Mouse (Mus musculus) lung, postnatal 10 days (tissue): ENCODE measurements around the gene Rnf141.

Source experiments
- DNase-seq: peaks from one replicate; pipeline ENCODE4 v3.0.0; 2021

Gene Rnf141

DNA sequence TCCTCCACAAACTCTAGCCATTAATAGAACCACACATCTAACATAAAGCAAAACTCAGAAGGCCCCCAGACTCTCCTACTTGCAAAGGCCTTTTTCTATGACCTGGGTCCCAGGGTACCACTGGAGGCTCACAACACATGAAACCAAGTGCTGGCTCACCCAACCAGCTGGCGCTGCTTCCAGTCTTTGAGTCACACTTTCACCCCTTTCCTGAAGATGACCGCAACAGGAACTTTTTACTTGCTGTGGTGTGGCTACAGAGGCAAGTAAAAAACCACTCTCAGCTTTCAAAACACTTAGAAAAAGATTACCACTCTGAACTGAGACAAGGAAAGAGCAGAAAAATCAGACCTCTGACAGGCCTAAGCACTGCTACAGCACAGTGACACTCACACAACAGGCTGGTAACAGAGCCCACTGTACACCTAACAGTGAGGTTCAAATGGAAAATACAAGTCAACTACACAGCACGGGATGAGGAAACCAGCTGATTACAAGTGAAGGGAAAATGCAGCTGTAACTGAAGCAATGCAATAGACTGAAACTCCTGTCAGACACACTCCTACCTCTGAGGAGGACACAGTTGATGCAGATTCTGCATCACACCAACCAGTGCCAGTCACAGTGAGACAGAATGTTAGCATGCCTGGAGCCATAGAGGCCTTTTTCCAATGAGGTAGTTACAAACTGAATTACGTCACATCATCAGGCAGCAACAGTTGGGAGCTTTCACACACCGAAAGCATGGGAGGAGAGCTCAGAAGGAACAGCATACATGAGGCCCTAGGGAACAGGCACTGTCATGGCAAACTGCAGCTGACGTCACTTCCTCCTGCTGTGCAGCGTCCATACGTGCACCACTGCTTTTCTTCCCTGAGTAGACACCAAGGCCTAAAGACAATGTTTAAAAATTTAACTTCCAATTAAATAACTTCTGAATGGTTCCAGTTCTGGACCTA is 20.0 kb downstream of the Rnf141 start:
- DNase-seq: no peak

- no peak for DNase-seq
Measured at GRCm38 (mm10) chr7:110823593-110823992, 20.7 kb downstream of the Rnf141 start.

GRCm38 (mm10) chr7:110823076-110823475 is 21.2 kb downstream of the Rnf141 start:
- no peak for DNase-seq

DNA sequence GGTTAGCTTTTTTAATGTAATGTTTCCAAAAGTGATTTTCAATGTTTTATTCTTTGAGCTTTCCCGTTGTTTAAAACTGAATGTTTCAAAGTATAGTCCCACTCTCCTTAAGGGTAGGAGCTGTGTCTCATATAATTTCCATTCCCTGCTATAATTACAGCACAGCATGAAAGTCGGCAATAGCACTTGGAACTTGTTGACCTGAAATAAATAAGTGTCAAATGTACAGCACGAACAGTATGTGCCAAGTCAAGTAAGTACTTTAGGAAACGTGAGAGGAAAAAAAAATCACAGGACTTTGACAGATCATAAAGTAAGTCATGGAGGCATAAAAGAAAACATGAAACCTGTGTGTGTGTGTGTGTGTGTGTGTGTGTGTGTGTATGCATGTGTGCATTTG is 22.2 kb downstream of the Rnf141 start:
- no peak for DNase-seq

- peak; percentile 46 for DNase-seq
Measured at GRCm38 (mm10) chr7:110821653-110822052, 22.6 kb downstream of the Rnf141 start.

- no peak for DNase-seq
Measured at GRCm38 (mm10) chr7:110821068-110821467, 23.2 kb downstream of the Rnf141 start.

DNA sequence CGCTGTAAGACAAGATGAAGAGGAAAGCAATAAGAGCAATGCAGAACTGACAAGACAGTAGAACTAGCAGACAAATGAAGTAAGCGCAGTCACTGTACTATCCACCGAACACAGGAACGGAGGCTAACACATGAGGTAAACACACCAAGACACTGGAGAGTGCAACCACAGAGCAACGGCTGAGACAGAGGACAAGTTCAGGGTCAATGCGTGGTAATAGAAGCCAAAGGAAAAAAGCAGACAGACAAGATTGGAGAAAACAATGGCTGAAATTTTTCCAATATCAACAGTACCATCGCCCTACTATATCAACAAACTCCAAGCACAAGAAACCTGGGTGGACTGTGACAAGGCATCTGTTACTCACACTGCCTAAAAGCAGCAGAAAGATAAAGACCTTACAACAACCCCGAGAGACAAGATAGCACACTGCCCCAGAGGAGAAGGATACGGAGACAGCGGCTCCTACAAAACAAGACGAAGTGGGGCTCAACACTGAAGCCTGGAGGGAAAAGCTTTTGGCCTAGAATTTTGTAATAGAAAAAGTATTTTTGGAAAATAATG is 25.4 kb downstream of the Rnf141 start:
- no peak for DNase-seq

DNA sequence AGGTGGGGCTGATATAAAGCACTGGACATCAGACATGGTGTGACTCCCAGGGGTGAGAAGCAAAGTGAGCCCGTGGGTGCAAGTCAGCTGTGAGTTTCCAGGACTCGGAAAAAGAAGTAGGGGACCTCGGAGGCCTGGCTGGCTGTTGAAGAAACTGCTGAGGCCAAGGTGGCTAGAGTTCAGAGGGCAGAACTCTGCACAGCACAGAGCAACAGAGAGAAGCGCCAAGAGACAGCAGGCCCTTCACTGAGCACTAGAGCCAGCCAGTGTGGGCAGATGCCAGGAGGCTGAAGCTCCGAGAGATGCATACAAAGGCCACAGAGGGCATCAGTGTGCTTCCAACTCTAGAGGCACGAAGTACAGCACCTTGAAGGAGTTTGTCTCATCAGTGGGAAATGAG is 26.1 kb downstream of the Rnf141 start:
- DNase-seq: peak; percentile 54

- peak; percentile 64 for DNase-seq
Measured at GRCm38 (mm10) chr7:110816037-110816436, 28.2 kb downstream of the Rnf141 start.

GRCm38 (mm10) chr7:110813983-110814382 is 30.3 kb downstream of the Rnf141 start:
- DNase-seq: no peak

- DNase-seq: no peak
Measured at GRCm38 (mm10) chr7:110811529-110811928, 32.7 kb downstream of the Rnf141 start.

GRCm38 (mm10) chr7:110810995-110811394 is 33.3 kb downstream of the Rnf141 start:
- DNase-seq: no peak

GRCm38 (mm10) chr7:110809585-110810557 is 34.4 kb downstream of the Rnf141 start:
- no peak for DNase-seq

GRCm38 (mm10) chr7:110808962-110809361 is 35.3 kb downstream of the Rnf141 start:
- peak; percentile 42 for DNase-seq

- peak; percentile 38 for DNase-seq
Measured at GRCm38 (mm10) chr7:110807460-110808030, 36.7 kb downstream of the Rnf141 start.

DNA sequence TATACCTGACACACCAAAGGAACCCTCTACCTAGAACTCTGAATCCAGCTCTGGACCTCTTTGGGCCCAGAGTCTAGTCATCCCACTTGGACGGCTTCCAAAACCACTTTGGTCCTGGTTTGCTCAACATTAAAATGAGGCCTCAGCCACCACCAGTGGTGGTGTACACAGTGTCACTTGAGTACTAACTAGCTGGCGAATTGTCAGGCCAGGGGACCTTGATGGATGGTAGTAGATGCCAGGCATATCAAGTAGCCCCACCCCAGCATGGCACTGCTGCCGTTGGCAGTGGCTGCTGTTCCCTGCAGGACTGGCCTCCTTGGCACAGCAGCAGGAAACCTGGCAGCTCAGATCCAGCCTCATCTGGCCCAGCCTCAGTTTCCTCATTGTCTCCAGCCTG is 40.0 kb downstream of the Rnf141 start:
- peak; percentile 59 for DNase-seq

DNA sequence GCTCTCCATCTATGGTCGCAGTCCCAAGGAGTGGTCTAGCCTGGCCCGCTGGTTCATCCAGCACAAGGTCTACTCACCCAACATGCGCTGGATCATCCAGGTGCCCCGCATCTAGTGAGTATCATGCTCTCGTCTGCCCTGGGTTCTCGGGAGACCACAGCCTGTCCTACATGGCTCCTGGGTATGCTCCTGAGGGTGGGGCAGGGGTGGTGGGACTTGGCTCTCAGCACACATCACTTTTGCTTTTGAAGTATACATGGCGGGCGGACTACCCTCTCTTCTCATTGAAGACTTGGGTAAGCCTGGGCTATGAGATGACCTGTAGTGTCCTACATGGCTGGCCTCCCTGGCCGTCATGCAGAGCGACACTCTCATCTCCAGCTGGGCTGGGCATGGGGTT is 41.1 kb downstream of the Rnf141 start:
- DNase-seq: no peak

DNA sequence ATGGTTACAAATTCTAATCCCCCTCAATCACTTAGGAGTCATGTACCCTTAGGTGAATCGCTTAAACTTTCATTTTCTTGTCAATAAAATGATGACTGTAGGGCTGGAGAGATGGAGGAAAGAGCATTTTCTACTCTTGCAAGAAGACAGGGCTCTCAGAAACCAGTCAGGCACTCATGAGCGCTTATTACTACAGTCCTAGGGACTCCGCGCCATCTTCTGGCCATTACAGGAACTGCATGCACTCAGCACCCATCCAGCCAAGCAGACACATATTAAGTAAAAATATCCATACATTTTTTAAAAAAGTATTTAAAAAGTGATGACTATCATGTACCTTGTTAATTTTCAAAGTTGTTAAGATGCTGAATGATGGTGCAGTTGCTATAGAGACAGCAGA is 43.2 kb downstream of the Rnf141 start:
- peak; percentile 88 for DNase-seq

GRCm38 (mm10) chr7:110797722-110798409 is 46.4 kb downstream of the Rnf141 start:
- no peak for DNase-seq

DNA sequence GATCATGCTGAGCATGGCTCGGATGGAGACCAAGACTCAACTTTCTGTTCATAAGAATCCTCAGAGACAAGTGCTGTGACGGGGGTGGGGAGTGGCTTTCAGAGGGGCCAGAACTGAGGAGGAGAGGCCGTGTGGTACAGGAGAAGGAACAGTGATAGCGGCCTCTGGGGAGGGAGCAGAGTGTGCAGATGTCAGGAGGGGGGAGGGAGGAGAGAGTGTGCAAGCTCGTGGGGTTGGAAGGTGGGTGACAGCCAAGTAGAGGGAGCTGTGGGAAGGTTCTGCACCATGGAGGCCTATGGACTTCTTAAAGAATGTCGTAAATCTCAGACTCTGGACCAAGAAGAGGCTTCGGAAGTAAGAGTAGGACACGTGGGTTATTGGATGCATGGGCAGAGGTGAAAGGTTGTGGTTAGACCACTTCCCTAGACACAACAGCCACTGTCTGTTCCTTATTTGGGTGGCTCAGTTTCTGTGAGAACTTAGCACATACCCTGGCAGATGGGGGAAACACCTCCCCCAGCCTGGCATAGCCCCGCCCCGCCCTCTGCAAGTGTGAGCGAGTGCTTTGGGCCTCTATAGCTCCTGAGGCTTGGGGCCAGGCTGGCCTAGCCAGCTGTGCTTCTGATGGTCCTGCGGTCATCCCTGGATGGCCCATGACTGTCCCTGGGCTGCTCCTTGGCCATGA is 47.7 kb downstream of the Rnf141 start:
- no peak for DNase-seq

DNA sequence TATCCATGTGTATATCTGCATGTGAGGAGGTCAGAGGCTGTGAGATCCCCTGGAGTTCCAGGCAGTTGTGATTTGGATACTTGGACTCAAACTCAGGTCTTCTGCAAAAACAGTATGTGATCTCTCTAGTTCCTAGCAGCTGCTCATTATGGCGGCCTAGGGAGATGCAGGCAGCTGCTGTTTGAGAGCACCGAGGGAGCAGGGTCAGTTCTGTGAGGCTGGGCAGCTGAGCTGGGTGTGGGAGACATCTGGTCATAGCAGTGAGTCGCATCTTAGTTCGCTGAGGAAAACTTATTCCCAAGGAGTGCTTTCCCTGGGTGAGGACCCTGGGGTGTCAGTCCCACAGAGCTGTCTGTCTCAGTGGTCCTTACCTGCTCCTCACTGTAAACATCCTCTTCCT is 49.5 kb downstream of the Rnf141 start:
- no peak for DNase-seq

DNA sequence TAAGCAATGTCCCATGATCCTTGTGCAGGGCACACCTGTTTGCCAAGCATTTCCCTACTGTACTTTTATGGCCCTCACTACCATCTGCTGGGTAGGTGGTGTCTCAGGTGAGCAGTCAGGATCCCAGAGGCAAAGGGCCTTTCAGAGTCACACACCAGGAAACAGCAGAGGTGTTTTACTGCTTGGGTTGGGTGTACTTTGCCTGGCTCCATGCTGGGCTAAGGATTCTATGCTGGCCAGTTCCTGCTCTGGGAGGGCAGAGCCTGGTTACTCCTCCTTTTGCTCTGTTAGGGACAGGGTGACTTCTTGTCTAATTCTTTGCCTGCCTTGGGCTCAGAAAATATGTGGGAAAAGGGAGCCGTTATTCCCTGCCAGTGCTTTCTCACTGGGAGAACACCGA is 51.4 kb downstream of the Rnf141 start:
- DNase-seq: no peak
